Mouse (Mus musculus) midbrain, embryonic 11.5 days (tissue): ENCODE data around the gene C1ra. TPM values are rescaled to one million over a fixed set of nuclear protein-coding genes. Genes with fewer than 3 reads are reported as not detected.
"Not testable (repeated sequence)": the region's sequence is repeated elsewhere in the genome, so short reads cannot be mapped to it uniquely, and the experiment has no call there.

ENCODE experiments used
- ATAC-seq: fragments of 200-750 bp; cut with Nextera tagmentation; 2 replicates; pipeline ENCODE4 v1.8.0; 2017; ENCODE audit warnings: moderate TSS enrichment, moderate library complexity; ENCODE audit not compliant: low FRiP score
- DNase-seq: peaks from one replicate; pipeline ENCODE4 v3.0.0; 2015; ENCODE audit warnings: low spot score; ENCODE audit errors: missing footprints
- H3K27ac ChIP-seq: fragments of 300-500 bp; sonication (generic); 2 replicates; pipeline ENCODE4 v1.5.1; 2014; ENCODE audit warnings: low read depth, low read length
- H3K27me3 ChIP-seq: fragments of 300-500 bp; sonication (generic); 2 replicates; pipeline ENCODE4 v1.6.1; 2014; ENCODE audit warnings: mild to moderate bottlenecking, low read length, moderate library complexity, mixed read lengths; ENCODE audit not compliant: control insufficient read depth, insufficient read depth
- H3K36me3 ChIP-seq: fragments of 300-500 bp; sonication (generic); 2 replicates; pipeline ENCODE4 v1.6.1; 2014; ENCODE audit warnings: mild to moderate bottlenecking, low read length, moderate library complexity, mixed read lengths; ENCODE audit not compliant: control insufficient read depth, insufficient read depth
- H3K4me1 ChIP-seq: fragments of 300-500 bp; sonication (generic); 2 replicates; pipeline ENCODE4 v1.6.1; 2014; ENCODE audit warnings: low read length; ENCODE audit not compliant: control insufficient read depth, insufficient read depth
- H3K4me2 ChIP-seq: fragments of 300-500 bp; sonication (generic); 2 replicates; pipeline ENCODE4 v1.6.1; 2014; ENCODE audit warnings: mild to moderate bottlenecking, moderate library complexity
- H3K4me3 ChIP-seq: fragments of 300-500 bp; sonication (generic); 2 replicates; pipeline ENCODE4 v1.5.1; 2014; ENCODE audit warnings: low read depth, low read length
- H3K9ac ChIP-seq: fragments of 300-500 bp; sonication (generic); 2 replicates; pipeline ENCODE4 v1.6.1; 2014; ENCODE audit warnings: low read length
- H3K9me3 ChIP-seq: fragments of 300-500 bp; sonication (generic); 2 replicates; pipeline ENCODE4 v1.6.1; 2016; ENCODE audit warnings: low read length; ENCODE audit not compliant: control insufficient read depth
- WGBS: fragments of 180-500 bp; shearing (Covaris S2); extraction: QIAGEN DNeasy Blood & Tissue Kit; methylation state at CpG from one replicate; pipeline ENCODE4 v1.1.7; 2014; 5-methylcytosine and 5-hydroxymethylcytosine counted together
- polyA plus RNA-seq: library from polyadenylated mRNA; unstranded; fragments of >200 nt; fragmentation: Nextera tagmentation; extraction: Ambion mirVana; gene quantifications from 2 replicates; pipeline ENCODE4 v1.2.1, GENCODE M21; 2014

C1ra gene
- polyA plus RNA-seq, 1 experiment from 2014 or later, result not detected

DNA sequence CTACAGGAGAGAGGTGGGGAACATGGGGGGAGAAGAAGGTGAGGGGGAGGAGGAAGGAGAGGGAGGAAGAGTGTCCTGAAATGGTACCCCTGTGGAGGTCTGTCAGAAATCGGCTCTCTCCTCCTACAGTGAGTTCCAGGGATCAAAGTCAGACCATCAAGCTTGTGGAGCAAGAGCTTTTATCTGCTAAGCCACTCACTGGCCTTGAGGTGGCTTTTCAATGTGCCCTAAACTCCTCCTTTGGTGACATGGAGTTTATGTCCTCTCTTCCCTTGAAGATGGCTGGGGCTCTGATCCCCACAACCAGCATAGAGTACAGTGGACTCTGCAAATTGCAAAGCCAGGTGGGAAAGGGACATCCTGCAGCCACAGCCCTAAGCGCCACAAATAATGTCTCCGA lies 35.8 kb downstream of the C1ra start:
- not testable (repeated sequence) for H3K4me2 ChIP-seq, H3K9ac ChIP-seq, H3K27ac ChIP-seq, H3K36me3 ChIP-seq, H3K4me3 ChIP-seq, DNase-seq, ATAC-seq, H3K27me3 ChIP-seq, H3K4me1 ChIP-seq, H3K9me3 ChIP-seq
- 100% methylated on average over 2 of the region's 3 CpGs for WGBS

GRCm38 (mm10) chr6:124549023-124549550 lies 36.9 kb downstream of the C1ra start:
- Histone ChIP-seq H3K27me3 (no peaks in the 10 kb centered on the region), H3K36me3 (no peaks in the 10 kb centered on the region), H3K9me3 (peaks cover 4% of the 10 kb centered on the region), H3K27ac (no peak overlapping the region), H3K4me1 (no peaks in the 10 kb centered on the region), H3K4me3 (no peak overlapping the region), H3K4me2 (no peak overlapping the region), H3K9ac (no peak overlapping the region)
- no peak for DNase-seq
- 90% methylated on average over 3 of the region's 3 CpGs for WGBS
- no peak for ATAC-seq

DNA sequence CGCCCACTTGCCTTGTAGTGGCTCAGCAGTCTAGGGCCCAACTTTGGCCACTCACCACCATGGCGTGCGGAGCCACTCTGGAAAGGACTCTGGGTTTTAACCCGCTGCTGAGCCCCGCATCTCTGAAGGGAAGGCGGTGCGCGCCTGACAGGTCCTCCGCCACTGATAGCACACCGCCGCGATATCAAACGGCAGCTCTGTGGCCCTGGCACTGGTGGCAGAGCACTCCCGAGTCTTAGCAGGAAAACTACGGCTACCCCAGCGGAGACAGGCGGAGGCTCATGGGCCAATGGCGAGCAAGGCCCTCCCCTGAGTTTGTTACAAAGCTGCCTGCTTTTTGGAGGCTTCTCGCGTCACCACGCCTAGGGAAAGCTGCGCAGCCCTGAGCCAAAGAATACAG lies 40.6 kb downstream of the C1ra start:
- Histone ChIP-seq H3K27me3 (no peaks in the 10 kb centered on the region), H3K36me3 (no peaks in the 10 kb centered on the region), H3K4me3 (no peak overlapping the region), H3K9me3 (peaks cover 4% of the 10 kb centered on the region), H3K4me1 (no peaks in the 10 kb centered on the region), H3K4me2 (no peak overlapping the region), H3K9ac (no peak overlapping the region), H3K27ac (no peak overlapping the region)
- WGBS, result 70% methylated on average over 22 of the region's 22 CpGs
- ATAC-seq, result no peak
- DNase-seq, result no peak

DNA sequence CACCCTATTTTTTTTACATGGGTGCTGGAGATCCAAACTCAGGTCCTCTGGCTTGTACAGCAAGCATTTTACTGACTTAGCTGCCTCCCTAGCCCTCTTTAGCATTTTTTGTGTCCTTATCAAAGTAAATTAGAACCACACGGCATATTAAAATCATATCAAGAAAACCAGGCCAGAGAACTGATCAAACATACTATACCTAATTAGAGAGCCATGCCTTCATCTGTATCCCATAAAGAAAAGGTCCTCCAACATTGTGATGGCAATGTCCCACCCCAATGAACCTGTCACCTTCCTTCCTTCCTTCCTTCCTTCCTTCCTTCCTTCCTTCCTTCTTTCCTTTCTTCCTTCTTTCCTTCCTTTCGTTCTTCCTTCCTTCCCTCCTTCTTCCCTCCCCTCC lies 43.8 kb downstream of the C1ra start:
- not testable (repeated sequence) for DNase-seq, H3K27ac ChIP-seq, H3K9me3 ChIP-seq, H3K4me1 ChIP-seq, ATAC-seq, H3K9ac ChIP-seq, H3K36me3 ChIP-seq, H3K27me3 ChIP-seq, H3K4me3 ChIP-seq, H3K4me2 ChIP-seq
- 82% methylated on average over 2 of the region's 2 CpGs for WGBS

DNA sequence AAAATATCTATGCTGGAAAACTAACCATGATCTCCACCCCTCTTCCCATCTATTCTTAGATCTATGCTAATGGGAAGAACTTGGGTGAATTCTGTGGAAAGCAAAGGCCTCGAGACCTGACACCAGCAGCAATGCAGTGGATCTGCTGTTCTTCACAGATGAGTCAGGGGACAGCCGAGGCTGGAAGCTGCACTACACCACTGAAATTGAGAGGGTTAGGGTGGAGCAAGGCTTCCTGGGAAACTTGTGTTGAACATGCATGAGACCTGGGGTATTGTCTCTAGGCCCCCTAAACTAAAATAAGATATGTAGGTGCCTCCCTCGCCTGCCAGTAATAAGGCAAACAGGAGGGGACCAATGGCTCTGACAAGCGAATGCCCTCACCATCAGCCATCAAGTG lies 49.0 kb downstream of the C1ra start:
- not testable (repeated sequence) for H3K4me2 ChIP-seq, ATAC-seq, H3K4me1 ChIP-seq, H3K36me3 ChIP-seq, H3K27ac ChIP-seq, DNase-seq, H3K9me3 ChIP-seq, H3K27me3 ChIP-seq, H3K9ac ChIP-seq, H3K4me3 ChIP-seq
- 82% methylated on average over 4 of the region's 4 CpGs for WGBS

DNA sequence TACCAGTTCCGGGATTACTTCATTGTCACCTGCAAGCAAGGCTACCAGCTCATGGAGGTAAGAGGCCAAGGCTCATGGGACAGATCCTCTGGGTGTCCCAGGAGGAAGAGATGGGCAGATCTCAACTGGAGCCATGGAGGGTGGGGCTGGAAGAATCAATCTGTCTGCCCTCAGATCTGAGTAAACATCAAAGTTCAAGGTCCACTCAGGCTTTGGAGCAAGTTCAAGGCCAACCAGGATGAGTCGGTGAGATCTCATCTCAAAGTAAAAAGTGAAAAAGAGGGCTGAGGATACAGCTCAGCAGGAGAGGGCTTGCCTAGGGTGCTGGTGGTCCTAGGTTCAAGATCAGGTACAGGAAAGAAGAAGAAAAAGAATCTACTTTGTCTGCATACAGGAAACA lies 49.4 kb downstream of the C1ra start:
- ATAC-seq, H3K4me3 ChIP-seq, H3K36me3 ChIP-seq, H3K9ac ChIP-seq, H3K27ac ChIP-seq, H3K9me3 ChIP-seq, H3K4me2 ChIP-seq, DNase-seq, H3K4me1 ChIP-seq, H3K27me3 ChIP-seq: not testable (repeated sequence)
- 100% methylated on average over 1 of the region's 2 CpGs for WGBS

DNA sequence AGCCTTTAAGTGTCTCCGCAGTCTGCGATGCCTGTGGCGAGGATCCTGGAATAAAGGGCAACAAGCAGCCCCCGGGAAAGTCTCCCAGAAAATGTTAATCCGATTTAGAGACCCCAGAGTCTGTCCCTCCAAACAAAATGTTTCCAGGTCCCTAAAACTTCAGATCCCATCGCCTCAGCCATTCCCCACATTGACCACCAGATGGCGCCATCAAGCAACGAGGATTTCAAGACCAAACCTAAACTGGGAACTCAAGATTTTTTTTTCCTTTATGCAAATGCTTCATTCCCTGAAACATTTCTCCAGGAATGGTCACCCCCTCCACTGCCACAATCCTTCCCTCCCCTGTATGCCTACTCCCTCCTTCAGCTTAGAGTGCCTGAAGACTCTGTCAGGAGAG lies 57.8 kb downstream of the C1ra start, which contains the start of gene C1rb:
Gene C1rb (plus strand): TSS at position 269 of the 400 bp plus-strand sequence.
- WGBS, result 5% methylated on average over 8 of the region's 8 CpGs
- H3K36me3 ChIP-seq, result no peaks in the 10 kb centered on the region
- H3K4me2 ChIP-seq, result no peak within 1 kb of the TSS
- no peaks in the 10 kb centered on the region for H3K27me3 ChIP-seq
- ATAC-seq (peak; percentile 46; the same call in 1 of the 2 replicates), DNase-seq (peak; percentile 93)
- no peaks in the 10 kb centered on the region for H3K4me1 ChIP-seq
- H3K9me3 ChIP-seq, result no peaks in the 10 kb centered on the region
- H3K27ac ChIP-seq, result no peak within 1 kb of the TSS
- H3K9ac ChIP-seq, result no peak within 1 kb of the TSS
- no peak within 1 kb of the TSS for H3K4me3 ChIP-seq

Other genes starting within 250 kb of the C1ra start
- 0.03 TPM in 1 of 2 replicates, not detected in the other for gene Cd163, start 207.7 kb upstream of the C1ra start, polyA plus RNA-seq
- gene Pex5, start 97.3 kb upstream of the C1ra start, polyA plus RNA-seq, result 36.4 and 39.6 TPM in 2 replicates
- gene Clstn3, start 47.6 kb upstream of the C1ra start, polyA plus RNA-seq, result 10.3 and 10.5 TPM in 2 replicates
- 0.23 and 0.28 TPM in 2 replicates for gene C1rl, start 19.3 kb upstream of the C1ra start, polyA plus RNA-seq
- gene C1s1, start 30.0 kb downstream of the C1ra start, polyA plus RNA-seq, result 0.25 and 0.44 TPM in 2 replicates
- not detected in 2 replicates for gene C1rb, start 57.9 kb downstream of the C1ra start, polyA plus RNA-seq
- not detected in 2 replicates for gene C1s2, start 123.7 kb downstream of the C1ra start, polyA plus RNA-seq
- 30.9 and 32.3 TPM in 2 replicates for gene Lpcat3, start 150.6 kb downstream of the C1ra start, polyA plus RNA-seq
- 215 and 219 TPM in 2 replicates for gene Emg1, start 199.8 kb downstream of the C1ra start, polyA plus RNA-seq
- 343 and 353 TPM in 2 replicates for gene Phb2, start 199.9 kb downstream of the C1ra start, polyA plus RNA-seq
- gene Ptpn6, start 226.3 kb downstream of the C1ra start, polyA plus RNA-seq, result 5.1 and 6.3 TPM in 2 replicates
- gene Grcc10, start 229.0 kb downstream of the C1ra start, polyA plus RNA-seq, result 532 and 550 TPM in 2 replicates
- not detected in 2 replicates for gene Gm45234, start 243.6 kb downstream of the C1ra start, polyA plus RNA-seq
- 8.2 and 8.4 TPM in 2 replicates for gene Atn1, start 244.1 kb downstream of the C1ra start, polyA plus RNA-seq